Mouse (Mus musculus) thymus, adult 2 months (tissue): ENCODE results near the gene Zdhhc18. TPM values are rescaled to one million over a fixed set of nuclear protein-coding genes. Genes with fewer than 3 reads are reported as not detected.

Experiments used
- DNase-seq: peaks from one replicate; pipeline ENCODE4 v3.0.0; 2021
- H3K27ac ChIP-seq: fragments of 200-500 bp; 2 replicates; pipeline ENCODE4 v1.5.1; 2012; ENCODE audit warnings: low read length, control low read depth; ENCODE audit not compliant: control insufficient read depth, insufficient read depth
- H3K27me3 ChIP-seq: fragments of 200-500 bp; 2 replicates; pipeline ENCODE4 v1.6.1; 2012; ENCODE audit warnings: mild to moderate bottlenecking, low read length, moderate library complexity, mixed read lengths; ENCODE audit not compliant: control insufficient read depth, insufficient read depth
- H3K36me3 ChIP-seq: fragments of 200-500 bp; 2 replicates; pipeline ENCODE4 v1.6.1; 2012; ENCODE audit warnings: mild to moderate bottlenecking, low read length, moderate library complexity; ENCODE audit not compliant: control insufficient read depth, insufficient read depth
- H3K4me1 ChIP-seq: fragments of 200-500 bp; replicated peaks from 2 replicates; pipeline ENCODE4 v1.6.1; 2012; ENCODE audit warnings: low read length; ENCODE audit not compliant: control insufficient read depth, insufficient read depth
- H3K4me3 ChIP-seq: fragments of 200-500 bp; 2 replicates; pipeline ENCODE4 v1.5.1; 2012; ENCODE audit warnings: mild to moderate bottlenecking, low read length, control low read depth, moderate library complexity; ENCODE audit not compliant: control insufficient read depth, insufficient read depth
- CTCF ChIP-seq: fragments of 200-500 bp; IDR thresholded peaks from 2 replicates; pipeline ENCODE4 v1.5.1; 2012; ENCODE audit warnings: mild to moderate bottlenecking, control low read depth, low read length, moderate library complexity, borderline replicate concordance; ENCODE audit not compliant: control insufficient read depth, poor library complexity, insufficient read depth; ENCODE audit errors: extremely low read depth
- POLR2A ChIP-seq: fragments of 200-500 bp; IDR thresholded peaks from 2 replicates; pipeline ENCODE4 v1.6.1; 2012; ENCODE audit warnings: mild to moderate bottlenecking, low read length, control low read depth, moderate library complexity; ENCODE audit not compliant: control insufficient read depth, poor library complexity, insufficient read depth; ENCODE audit errors: extremely low read depth
- WGBS: fragments of 180-500 bp; shearing (Covaris S2); methylation state at CpG from one replicate; pipeline ENCODE4 v1.1.7; 2018; 5-methylcytosine and 5-hydroxymethylcytosine counted together
- polyA plus RNA-seq: library from polyadenylated mRNA; depleted of rRNA; stranded (reverse); fragments of >200 nt; gene quantifications from 2 replicates; pipeline ENCODE4 v1.2.3, GENCODE M21; 2012

Gene Zdhhc18
- polyA plus RNA-seq, 1 experiment: 150 TPM

GRCm38 (mm10) chr4:133596084-133596483 lies 53.9 kb downstream of the Zdhhc18 start:
- H3K27ac ChIP-seq: no peak overlapping the region
- H3K27me3 ChIP-seq: peaks cover 9% of the 10 kb centered on the region; the same call in 1 of the 2 replicates
- H3K4me1 ChIP-seq: peaks cover 15% of the 10 kb centered on the region
- H3K36me3 ChIP-seq: no peaks in the 10 kb centered on the region
- DNase-seq: no peak
- WGBS: 34% methylated on average over 6 of the region's 6 CpGs
- TF ChIP-seq POLR2A: no peak
- TF ChIP-seq CTCF: no peak
- H3K4me3 ChIP-seq: no peak overlapping the region

- no peaks in the 10 kb centered on the region for H3K36me3 ChIP-seq
- WGBS: 72% methylated on average over 7 of the region's 7 CpGs
- H3K27me3 ChIP-seq: peaks cover 9% of the 10 kb centered on the region; the same call in 1 of the 2 replicates
- no peak overlapping the region for H3K4me3 ChIP-seq
- no peak for DNase-seq
- H3K4me1 ChIP-seq: peaks cover 15% of the 10 kb centered on the region
- no peak for TF ChIP-seq POLR2A
- TF ChIP-seq CTCF: no peak
- H3K27ac ChIP-seq: no peak overlapping the region
Observed at GRCm38 (mm10) chr4:133595538-133595937, 54.4 kb downstream of the Zdhhc18 start.

- Histone ChIP-seq H3K27ac (no peak overlapping the region), H3K36me3 (0 out of 2 replicates have a peak, but pooled peaks cover 5% of the 10 kb centered on the region), H3K4me1 (peaks cover 3% of the 10 kb centered on the region; the same call in 1 of the 2 replicates), H3K27me3 (no peaks in the 10 kb centered on the region), H3K4me3 (no peak overlapping the region)
- peak; percentile 69 for DNase-seq
- TF ChIP-seq POLR2A: no peak
- TF ChIP-seq CTCF: peak; percentile 69; the same call in 1 of the 2 replicates
- WGBS: 33% methylated on average over 7 of the region's 7 CpGs
Observed at GRCm38 (mm10) chr4:133592570-133592969, 57.4 kb downstream of the Zdhhc18 start.

- peaks cover 5% of the 10 kb centered on the region; the same call in 1 of the 2 replicates for H3K36me3 ChIP-seq
- H3K4me3 ChIP-seq: peak within 1 kb of the TSS; percentile 94
- H3K27ac ChIP-seq: peak within 1 kb of the TSS; percentile 72; the same call in 1 of the 2 replicates
- peaks cover 9% of the 10 kb centered on the region for H3K4me1 ChIP-seq
- DNase-seq: peak; percentile 85
- H3K27me3 ChIP-seq: no peaks in the 10 kb centered on the region
- under 1% methylated on average over 65 of the region's 65 CpGs for WGBS
- TF ChIP-seq CTCF (0 out of 2 replicates have a peak, but pooled peaks have one; percentile 14), POLR2A (peak; percentile 43; the same call in 1 of the 2 replicates)
Observed at GRCm38 (mm10) chr4:133584059-133584951, 65.6 kb downstream of the Zdhhc18 start, which contains the start of gene Gpn2. TSS of gene Gpn2 (plus strand) at chr4:133584362.

- peak overlapping the region; percentile 94 for H3K4me3 ChIP-seq
- H3K27me3 ChIP-seq: no peaks in the 10 kb centered on the region
- DNase-seq: no peak
- WGBS: 67% methylated on average over 6 of the region's 6 CpGs
- H3K27ac ChIP-seq: peak overlapping the region; percentile 72; the same call in 1 of the 2 replicates
- TF ChIP-seq CTCF: no peak
- TF ChIP-seq POLR2A: no peak
- H3K36me3 ChIP-seq: peaks cover 3% of the 10 kb centered on the region; the same call in 1 of the 2 replicates
- peaks cover 9% of the 10 kb centered on the region for H3K4me1 ChIP-seq
Observed at GRCm38 (mm10) chr4:133583690-133584058, 66.3 kb downstream of the Zdhhc18 start.

- Histone ChIP-seq H3K36me3 (no peaks in the 10 kb centered on the region; the same call in 1 of the 2 replicates), H3K27me3 (no peaks in the 10 kb centered on the region), H3K4me3 (no peak overlapping the region), H3K27ac (no peak overlapping the region), H3K4me1 (peaks cover 12% of the 10 kb centered on the region)
- 94% methylated on average over 12 of the region's 12 CpGs for WGBS
- TF ChIP-seq POLR2A (no peak), CTCF (no peak)
- DNase-seq: no peak
Observed at GRCm38 (mm10) chr4:133577983-133578382, 72.0 kb downstream of the Zdhhc18 start.
